Mouse (Mus musculus) spleen, adult 2 months (tissue): ENCODE data around the gene Rab22a.

Source experiments
- CTCF ChIP-seq: fragments of 200-500 bp; IDR thresholded peaks from 2 replicates; pipeline ENCODE4 v1.5.1; 2011; ENCODE audit warnings: mild to moderate bottlenecking, inconsistent platforms; ENCODE audit not compliant: insufficient read depth, insufficient read length, insufficient replicate concordance; ENCODE audit errors: extremely low read depth
- POLR2A ChIP-seq: fragments of 200-500 bp; IDR thresholded peaks from 2 replicates; pipeline ENCODE4 v1.6.1; 2011; ENCODE audit warnings: low read depth, low read length, inconsistent platforms

GRCm38 (mm10) chr2:173702096-173702866 lies 42.7 kb downstream of the Rab22a start:
- TF ChIP-seq CTCF (no peak), POLR2A (no peak)
